Mouse (Mus musculus) liver, embryonic 15.5 days (tissue): ENCODE measurements around the gene Zfp54. TPM values are rescaled to one million over a fixed set of nuclear protein-coding genes. Genes with fewer than 3 reads are reported as not detected.
A peak's percentile ranks its signal among the peaks of the same experiment; 100 is the strongest.
"Not testable (repeated sequence)": the region's sequence is repeated elsewhere in the genome, so short reads cannot be mapped to it uniquely, and the experiment has no call there.

Source experiments
- ATAC-seq: fragments of 200-750 bp; cut with Nextera tagmentation; 2 replicates; pipeline ENCODE4 v1.8.0; 2017; ENCODE audit warnings: moderate number of reproducible peaks, mild to moderate bottlenecking, moderate library complexity; ENCODE audit not compliant: insufficient read depth
- H3K27ac ChIP-seq: fragments of 300-500 bp; sonication (generic); replicated peaks from 2 replicates; pipeline ENCODE4 v1.5.1; 2015; ENCODE audit warnings: mild to moderate bottlenecking, inconsistent platforms
- H3K27me3 ChIP-seq: fragments of 300-500 bp; sonication (generic); 2 replicates; pipeline ENCODE4 v1.6.1; 2015; ENCODE audit warnings: mild to moderate bottlenecking, inconsistent platforms
- H3K36me3 ChIP-seq: fragments of 300-500 bp; sonication (generic); replicated peaks from 2 replicates; pipeline ENCODE4 v1.6.1; 2015; ENCODE audit warnings: moderate library complexity, mild to moderate bottlenecking, inconsistent platforms
- H3K4me1 ChIP-seq: fragments of 300-500 bp; sonication (generic); replicated peaks from 2 replicates; pipeline ENCODE4 v1.6.1; 2015; ENCODE audit warnings: inconsistent platforms
- H3K4me2 ChIP-seq: fragments of 300-500 bp; sonication (generic); 2 replicates; pipeline ENCODE4 v1.6.1; 2015; ENCODE audit warnings: moderate library complexity, mild to moderate bottlenecking, inconsistent platforms
- H3K4me3 ChIP-seq: fragments of 300-500 bp; sonication (generic); replicated peaks from 2 replicates; pipeline ENCODE4 v1.5.1; 2015; ENCODE audit warnings: mild to moderate bottlenecking, inconsistent platforms
- H3K9ac ChIP-seq: fragments of 300-500 bp; sonication (generic); 2 replicates; pipeline ENCODE4 v1.6.1; 2015; ENCODE audit warnings: moderate library complexity, mild to moderate bottlenecking, inconsistent platforms
- H3K9me3 ChIP-seq: fragments of 300-500 bp; sonication (generic); replicated peaks from 2 replicates; pipeline ENCODE4 v1.6.1; 2016; ENCODE audit warnings: inconsistent platforms
- WGBS: fragments of 180-500 bp; shearing (Covaris S2); methylation state at CpG from one replicate; pipeline ENCODE4 v1.1.7; 2015; ENCODE audit warnings: mixed read lengths; ENCODE audit not compliant: insufficient replicate concordance; 5-methylcytosine and 5-hydroxymethylcytosine counted together
- polyA plus RNA-seq: library from polyadenylated mRNA; unstranded; fragments of >200 nt; fragmentation: Nextera tagmentation; extraction: Ambion mirVana; gene quantifications from 2 replicates; pipeline ENCODE4 v1.2.1, GENCODE M21; 2015

The Zfp54 gene
- polyA plus RNA-seq = 1.6 and 1.9 TPM in 2 replicates

GRCm38 (mm10) chr17:21422664-21423599, at the start of gene Zfp54:
TSS of gene Zfp54 (plus strand) at chr17:21423227.
- H3K4me2 ChIP-seq = peak within 1 kb of the TSS; percentile 88
- under 1% methylated on average over 22 of the region's 22 CpGs for WGBS
- no peaks in the 10 kb centered on the region for H3K27me3 ChIP-seq
- peak within 1 kb of the TSS; percentile 61 for H3K4me3 ChIP-seq
- peak within 1 kb of the TSS; percentile 59 for H3K9ac ChIP-seq
- H3K27ac ChIP-seq = peak within 1 kb of the TSS; percentile 79
- peak; percentile 100 for ATAC-seq
- H3K4me1 ChIP-seq = peaks cover 19% of the 10 kb centered on the region
- H3K36me3 ChIP-seq = no peaks in the 10 kb centered on the region
- no peaks in the 10 kb centered on the region for H3K9me3 ChIP-seq

- 49% methylated on average over 1 of the region's 1 CpGs for WGBS
Measured at GRCm38 (mm10) chr17:21375311-21375710, 47.7 kb upstream of the Zfp54 start.

GRCm38 (mm10) chr17:21383391-21384056, 39.5 kb upstream of the Zfp54 start, which contains the start of gene Zfp677:
TSS of gene Zfp677 (plus strand) at chr17:21383748.
- 2% methylated on average over 20 of the region's 20 CpGs for WGBS
- no peak within 1 kb of the TSS for H3K9ac ChIP-seq
- no peak within 1 kb of the TSS for H3K27ac ChIP-seq
- no peaks in the 10 kb centered on the region for H3K36me3 ChIP-seq
- H3K4me3 ChIP-seq = peak within 1 kb of the TSS; percentile 58
- H3K4me2 ChIP-seq = peak within 1 kb of the TSS; percentile 84
- peak; percentile 95 for ATAC-seq
- H3K9me3 ChIP-seq = no peaks in the 10 kb centered on the region
- peaks cover 14% of the 10 kb centered on the region for H3K4me1 ChIP-seq
- H3K27me3 ChIP-seq = no peaks in the 10 kb centered on the region

More at GRCm38 (mm10) chr17:21375311-21375710, 47.7 kb upstream of the Zfp54 start:
- Histone ChIP-seq H3K4me1 (no peaks in the 10 kb centered on the region), H3K4me3 (no peak overlapping the region), H3K9ac (no peak overlapping the region), H3K9me3 (no peaks in the 10 kb centered on the region), H3K27ac (no peak overlapping the region), H3K36me3 (no peaks in the 10 kb centered on the region), H3K4me2 (no peak overlapping the region), H3K27me3 (no peaks in the 10 kb centered on the region)
- no peak for ATAC-seq

GRCm38 (mm10) chr17:21384057-21384411, 39.0 kb upstream of the Zfp54 start:
- ATAC-seq = peak; percentile 49
- Histone ChIP-seq H3K27ac (no peak overlapping the region), H3K4me1 (peaks cover 14% of the 10 kb centered on the region), H3K4me2 (peak overlapping the region; percentile 84), H3K36me3 (no peaks in the 10 kb centered on the region), H3K9me3 (no peaks in the 10 kb centered on the region), H3K9ac (no peak overlapping the region), H3K27me3 (no peaks in the 10 kb centered on the region), H3K4me3 (peak overlapping the region; percentile 58)
- WGBS = 10% methylated on average over 8 of the region's 8 CpGs

- not testable (repeated sequence) for H3K4me1 ChIP-seq, H3K27ac ChIP-seq, H3K4me3 ChIP-seq, H3K27me3 ChIP-seq, H3K36me3 ChIP-seq, ATAC-seq, H3K4me2 ChIP-seq, H3K9ac ChIP-seq, H3K9me3 ChIP-seq
- WGBS = 64% methylated on average over 9 of the region's 9 CpGs
Measured at GRCm38 (mm10) chr17:21438806-21439400, 15.9 kb downstream of the Zfp54 start.

DNA sequence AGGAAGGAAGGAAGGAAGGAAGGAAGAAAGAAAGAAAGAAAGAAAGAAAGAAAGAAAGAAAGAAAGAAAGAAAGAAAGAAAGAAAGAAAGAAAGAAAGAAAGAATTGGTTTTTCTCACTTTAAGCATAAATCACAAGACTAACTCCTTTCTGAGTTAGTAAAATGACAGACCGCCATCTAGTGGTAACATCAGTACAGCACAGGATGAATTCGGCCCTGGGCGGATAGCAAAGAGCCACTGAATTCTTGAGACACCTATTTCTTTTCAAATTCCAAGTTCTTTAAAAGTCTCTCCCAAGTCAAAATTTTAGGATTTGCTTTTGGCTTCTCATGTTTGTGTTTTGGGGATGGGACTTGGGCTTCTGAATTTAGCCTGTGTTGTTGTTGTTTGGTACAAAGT, 26.6 kb downstream of the Zfp54 start:
- WGBS = 0% methylated on average over 3 of the region's 3 CpGs
- peak overlapping the region; percentile 73 for H3K9ac ChIP-seq
- H3K9me3 ChIP-seq = no peaks in the 10 kb centered on the region
- no peaks in the 10 kb centered on the region for H3K27me3 ChIP-seq
- peaks cover 4% of the 10 kb centered on the region; the same call in 1 of the 2 replicates for H3K36me3 ChIP-seq
- peak overlapping the region; percentile 86 for H3K4me2 ChIP-seq
- H3K4me1 ChIP-seq = peaks cover 16% of the 10 kb centered on the region
- ATAC-seq = peak; percentile 77
- peak overlapping the region; percentile 80 for H3K4me3 ChIP-seq
- H3K27ac ChIP-seq = peak overlapping the region; percentile 89

DNA sequence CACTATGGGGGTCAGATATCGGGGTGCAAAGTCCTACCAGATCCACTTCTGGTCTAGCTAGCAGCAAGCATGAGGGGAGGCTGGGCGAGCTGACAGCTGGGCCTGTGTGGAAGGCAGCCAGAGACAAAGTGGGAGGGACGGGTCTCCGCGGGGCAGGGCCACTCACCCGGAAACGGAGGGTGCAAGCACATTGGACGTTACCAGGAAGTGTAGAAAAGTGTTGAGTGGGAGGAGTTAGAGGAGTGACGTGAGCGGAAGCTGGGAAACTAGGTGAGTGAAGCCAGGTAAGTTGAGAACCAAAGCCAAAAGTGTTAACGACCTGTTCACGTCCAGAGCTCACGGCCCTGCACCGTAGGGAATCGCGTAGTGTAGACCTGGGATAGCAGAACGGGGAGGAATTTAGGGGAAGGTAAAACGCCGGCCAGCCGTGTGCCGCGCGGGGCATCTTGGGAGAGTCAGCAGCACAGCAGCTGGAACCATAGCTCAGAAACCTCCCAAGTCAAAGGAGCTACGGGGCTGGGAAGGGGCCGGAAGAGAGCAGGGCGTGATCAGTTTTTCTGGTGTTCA, 27.2 kb downstream of the Zfp54 start, which contains the start of gene Zfp51:
Gene Zfp51 (plus strand): TSS at position 237 of the 567 bp plus-strand sequence.
- peak within 1 kb of the TSS; percentile 89 for H3K27ac ChIP-seq
- H3K9me3 ChIP-seq = no peaks in the 10 kb centered on the region
- peak within 1 kb of the TSS; percentile 80 for H3K4me3 ChIP-seq
- H3K9ac ChIP-seq = peak within 1 kb of the TSS; percentile 73
- peaks cover 4% of the 10 kb centered on the region; the same call in 1 of the 2 replicates for H3K36me3 ChIP-seq
- H3K4me1 ChIP-seq = peaks cover 16% of the 10 kb centered on the region
- H3K4me2 ChIP-seq = peak within 1 kb of the TSS; percentile 86
- peak; percentile 100 for ATAC-seq
- under 1% methylated on average over 26 of the region's 26 CpGs for WGBS
- H3K27me3 ChIP-seq = no peaks in the 10 kb centered on the region

GRCm38 (mm10) chr17:21463550-21463949, 40.5 kb downstream of the Zfp54 start:
- no peaks in the 10 kb centered on the region for H3K27me3 ChIP-seq
- H3K36me3 ChIP-seq = peaks cover 40% of the 10 kb centered on the region
- H3K4me2 ChIP-seq = no peak overlapping the region
- no peaks in the 10 kb centered on the region for H3K4me1 ChIP-seq
- no peaks in the 10 kb centered on the region for H3K9me3 ChIP-seq
- no peak overlapping the region for H3K9ac ChIP-seq
- H3K4me3 ChIP-seq = no peak overlapping the region
- no peak for ATAC-seq
- 80% methylated on average over 5 of the region's 5 CpGs for WGBS
- no peak overlapping the region for H3K27ac ChIP-seq

- H3K4me2 ChIP-seq = no peak overlapping the region
- no peak overlapping the region for H3K9ac ChIP-seq
- 24% methylated on average over 3 of the region's 3 CpGs for WGBS
- H3K27ac ChIP-seq = no peak overlapping the region
- no peaks in the 10 kb centered on the region for H3K36me3 ChIP-seq
- peaks cover 28% of the 10 kb centered on the region for H3K4me1 ChIP-seq
- ATAC-seq = no peak
- no peaks in the 10 kb centered on the region for H3K9me3 ChIP-seq
- H3K4me3 ChIP-seq = no peak overlapping the region
- H3K27me3 ChIP-seq = no peaks in the 10 kb centered on the region
Measured at GRCm38 (mm10) chr17:21472032-21472652, 49.1 kb downstream of the Zfp54 start.

GRCm38 (mm10) chr17:21472653-21473307, 49.8 kb downstream of the Zfp54 start:
- H3K36me3 ChIP-seq = no peaks in the 10 kb centered on the region
- 19% methylated on average over 2 of the region's 2 CpGs for WGBS
- ATAC-seq = peak; percentile 76
- H3K4me1 ChIP-seq = peaks cover 28% of the 10 kb centered on the region
- H3K9ac ChIP-seq = no peak overlapping the region
- H3K9me3 ChIP-seq = no peaks in the 10 kb centered on the region
- H3K4me2 ChIP-seq = peak overlapping the region; percentile 36; the same call in 1 of the 2 replicates
- no peak overlapping the region for H3K27ac ChIP-seq
- no peaks in the 10 kb centered on the region for H3K27me3 ChIP-seq
- no peak overlapping the region for H3K4me3 ChIP-seq
